In genomic region chr10:80199440-80200008, GRCm38 (mm10) we compare ENCODE assay signal across 8 mouse cellular contexts. TPM values are rescaled to one million over a fixed set of nuclear protein-coding genes. Genes with fewer than 3 reads are reported as not detected.
DNase-seq lines count a peak whose midpoint lies in the region; ATAC-seq lines count a peak whose summit lies in the region.

No protein-coding gene starts in this region.

- H3K36me3 ChIP-seq in embryonic facial prominence, embryonic 12.5 days: no peaks in the 10 kb centered on the region
- H3K36me3 ChIP-seq in heart, embryonic 10.5 days: no peaks in the 10 kb centered on the region

- H3K4me2 ChIP-seq in embryonic facial prominence, embryonic 12.5 days (replicated peaks): no peak overlapping the region

- H3K27ac ChIP-seq in embryonic facial prominence, embryonic 12.5 days: no peak overlapping the region
- H3K27ac ChIP-seq in heart, embryonic 10.5 days: no peak overlapping the region

- H3K9me3 ChIP-seq in embryonic facial prominence, embryonic 12.5 days: no peaks in the 10 kb centered on the region
- no peaks in the 10 kb centered on the region for H3K9me3 ChIP-seq in heart, embryonic 10.5 days

- ATAC-seq in embryonic facial prominence, embryonic 12.5 days (ENCODE audit: insufficient number of reproducible peaks, insufficient read depth, low FRiP score, low TSS enrichment): peak; percentile 54
- peak; percentile 95 for ATAC-seq in monocyte, adult 5-6 weeks (replicated peaks; ENCODE audit: insufficient number of reproducible peaks, low FRiP score, low TSS enrichment, poor library complexity, severe bottlenecking)

- no peaks in the 10 kb centered on the region for H3K27me3 ChIP-seq in embryonic facial prominence, embryonic 12.5 days
- H3K27me3 ChIP-seq in heart, embryonic 10.5 days (ENCODE audit: insufficient read depth, poor library complexity, severe bottlenecking): peaks cover 7% of the 10 kb centered on the region; the same call in 1 of the 2 replicates

- DNase-seq in A20 (ENCODE audit: low read depth, low spot score): peak; percentile 82
- DNase-seq in adrenal gland, postnatal 14 days: peak; percentile 92
- peak; percentile 92 for DNase-seq in heart, embryonic 10.5 days (ENCODE audit: low spot score)
- DNase-seq in kidney, adult 9 months: peak; percentile 93
- DNase-seq in liver: peak; percentile 83
- peak; percentile 76 to 80 for DNase-seq in spleen, postnatal 36 days (ENCODE audit: low spot score in 2 of 2)

- H3K4me3 ChIP-seq in embryonic facial prominence, embryonic 12.5 days: no peak overlapping the region
- H3K4me3 ChIP-seq in heart, embryonic 10.5 days: no peak overlapping the region

- H3K9ac ChIP-seq in embryonic facial prominence, embryonic 12.5 days: no peak overlapping the region

- WGBS in embryonic facial prominence, embryonic 12.5 days: 48% methylated on average over 3 of the region's 3 CpGs
- WGBS in heart, embryonic 10.5 days: 51% methylated on average over 3 of the region's 3 CpGs

- H3K4me1 ChIP-seq in embryonic facial prominence, embryonic 12.5 days: 0 out of 2 replicates have a peak, but pooled peaks cover 7% of the 10 kb centered on the region
- peaks cover 13% of the 10 kb centered on the region for H3K4me1 ChIP-seq in heart, embryonic 10.5 days

RNA-seq across cellular contexts. Expression of gene Efna2, which starts 20.2 kb away (rescaled TPM):
- 3.1 and 3.9 TPM in 2 replicates for total RNA-seq in adrenal gland, postnatal 14 days (2021)
- polyA plus RNA-seq in embryonic facial prominence, embryonic 12.5 days (2016; fragmentation: Nextera tagmentation; extraction: Ambion mirVana): 55.8 and 56.9 TPM in 2 replicates
- polyA plus RNA-seq in heart, embryonic 10.5 days (2016; fragmentation: Nextera tagmentation; extraction: Ambion mirVana): 14.9 and 20.6 TPM in 2 replicates
- total RNA-seq in monocyte, adult 5-6 weeks (2017): 1.0 TPM in 1 of 3 replicates, not detected in the others

RNA-seq across cellular contexts. Expression of gene Mum1, which starts 26.7 kb away (rescaled TPM):
- total RNA-seq in adrenal gland, postnatal 14 days (2021): 23.8 and 29.9 TPM in 2 replicates
- polyA plus RNA-seq in embryonic facial prominence, embryonic 12.5 days (2016; fragmentation: Nextera tagmentation; extraction: Ambion mirVana): 85.1 and 93.4 TPM in 2 replicates
- 56.4 and 76.5 TPM in 2 replicates for polyA plus RNA-seq in heart, embryonic 10.5 days (2016; fragmentation: Nextera tagmentation; extraction: Ambion mirVana)
- 43.7 to 46.7 TPM (median 46.2 TPM) in 3 replicates for total RNA-seq in monocyte, adult 5-6 weeks (2017)

RNA-seq across cellular contexts. Expression of gene 1600002K03Rik, which starts 26.8 kb away (rescaled TPM):
- total RNA-seq in adrenal gland, postnatal 14 days (2021): 8.6 and 9.5 TPM in 2 replicates
- polyA plus RNA-seq in embryonic facial prominence, embryonic 12.5 days (2016; fragmentation: Nextera tagmentation; extraction: Ambion mirVana): 11.6 and 13.0 TPM in 2 replicates
- polyA plus RNA-seq in heart, embryonic 10.5 days (2016; fragmentation: Nextera tagmentation; extraction: Ambion mirVana): 11.7 and 13.9 TPM in 2 replicates
- 16.2 to 29.1 TPM (median 18.0 TPM) in 3 replicates for total RNA-seq in monocyte, adult 5-6 weeks (2017)

RNA-seq across cellular contexts. Expression of gene Cirbp, which starts 33.7 kb away (rescaled TPM):
- 67.6 and 106 TPM in 2 replicates for total RNA-seq in adrenal gland, postnatal 14 days (2021)
- 151 and 159 TPM in 2 replicates for polyA plus RNA-seq in embryonic facial prominence, embryonic 12.5 days (2016; fragmentation: Nextera tagmentation; extraction: Ambion mirVana)
- polyA plus RNA-seq in heart, embryonic 10.5 days (2016; fragmentation: Nextera tagmentation; extraction: Ambion mirVana): 85.7 and 98.0 TPM in 2 replicates
- total RNA-seq in monocyte, adult 5-6 weeks (2017): 137 to 163 TPM (median 145 TPM) in 3 replicates

RNA-seq across cellular contexts. Expression of gene Ndufs7, which starts 49.4 kb away (rescaled TPM):
- 426 and 463 TPM in 2 replicates for total RNA-seq in adrenal gland, postnatal 14 days (2021)
- polyA plus RNA-seq in embryonic facial prominence, embryonic 12.5 days (2016; fragmentation: Nextera tagmentation; extraction: Ambion mirVana): 260 and 269 TPM in 2 replicates
- polyA plus RNA-seq in heart, embryonic 10.5 days (2016; fragmentation: Nextera tagmentation; extraction: Ambion mirVana): 432 and 538 TPM in 2 replicates
- total RNA-seq in monocyte, adult 5-6 weeks (2017): 60.9 to 74.8 TPM (median 61.4 TPM) in 3 replicates
